Comparison of ENCODE assay signal across 8 mouse cellular contexts in the genomic region with DNA sequence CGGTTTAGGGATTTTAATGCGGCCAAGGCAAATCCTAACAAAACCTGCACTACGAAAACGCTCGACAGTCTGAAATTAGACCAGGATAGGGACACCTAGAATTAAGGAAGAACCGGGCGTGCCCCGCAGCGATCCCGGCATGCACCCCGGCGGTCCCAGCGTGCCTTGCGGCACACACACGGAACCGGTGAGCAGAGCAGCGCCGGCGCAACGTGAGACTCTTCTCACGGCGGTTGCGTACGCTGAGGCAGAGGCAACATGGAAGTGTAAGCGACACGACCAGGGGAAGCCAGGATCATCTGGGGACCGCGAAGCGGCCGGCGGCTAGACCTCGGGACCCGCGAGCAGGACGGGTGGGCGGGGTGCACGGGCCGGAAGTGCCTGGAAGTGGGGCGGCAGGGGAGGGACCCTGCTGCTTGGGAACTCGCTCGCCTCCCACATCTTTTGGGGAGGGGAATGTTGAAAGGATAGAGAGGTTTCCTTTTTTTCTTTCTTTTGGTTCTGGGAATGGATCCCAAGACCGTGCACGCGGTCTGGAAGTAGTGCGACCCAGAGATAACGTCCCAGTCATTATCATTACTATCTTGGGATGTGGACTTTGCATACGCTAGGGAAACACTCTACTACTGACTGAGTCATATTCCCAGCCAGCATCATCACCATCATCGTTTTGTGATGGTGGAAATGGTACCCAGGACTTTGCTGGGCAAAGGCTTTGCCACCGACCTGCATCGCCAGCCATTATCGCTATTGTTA. TPM values are rescaled to one million over a fixed set of nuclear protein-coding genes. Genes with fewer than 3 reads are reported as not detected.
DNase-seq lines count a peak whose midpoint lies in the region; ATAC-seq lines count a peak whose summit lies in the region.

A gene (minus strand): TSS at position 106 of the 756 bp plus-strand sequence.
A gene (plus strand): TSS at position 149 of the 756 bp plus-strand sequence.

- peak within 1 kb of the TSS; percentile 88 for H3K9ac ChIP-seq in hindbrain, embryonic 13.5 days

- H3K36me3 ChIP-seq in hindbrain, embryonic 13.5 days, result no peaks in the 10 kb centered on the region

- peaks cover 11% of the 10 kb centered on the region; the same call in 1 of the 2 replicates for H3K27me3 ChIP-seq in hindbrain, embryonic 13.5 days

- H3K27ac ChIP-seq in hindbrain, embryonic 13.5 days, result peak within 1 kb of the TSS; percentile 95

- 2% methylated on average over 51 of the region's 51 CpGs for WGBS in hindbrain, embryonic 13.5 days

- ATAC-seq in hindbrain, embryonic 13.5 days (ENCODE audit: low FRiP score), result peak; percentile 86

- H3K4me2 ChIP-seq in hindbrain, embryonic 13.5 days, result peak within 1 kb of the TSS; percentile 71

- peak within 1 kb of the TSS; percentile 67 for H3K4me3 ChIP-seq in hindbrain, embryonic 13.5 days

- peaks cover 19% of the 10 kb centered on the region for H3K4me1 ChIP-seq in hindbrain, embryonic 13.5 days (replicated peaks)

- peak; percentile 80 for DNase-seq in T-cell, adult 2 months (ENCODE audit: low spot score)
- DNase-seq in cerebellum, postnatal 25 days, result peak; percentile 93 to 96
- peak; percentile 78 to 82 for DNase-seq in frontal cortex, postnatal 25 days (ENCODE audit: low spot score in 2 of 2)
- peak; percentile 84 to 86 for DNase-seq in layer of hippocampus, postnatal 25 days (ENCODE audit: extremely low spot score in 1 of 2, low spot score in 1 of 2)
- peak; percentile 84 for DNase-seq in lung, postnatal 14 days
- peak; percentile 83 for DNase-seq in ovary, postnatal 36 days (ENCODE audit: low spot score)
- DNase-seq in thymus, postnatal 25 days, result peak; percentile 83

- H3K9me3 ChIP-seq in hindbrain, embryonic 13.5 days, result no peaks in the 10 kb centered on the region

RNA-seq across cellular contexts. Expression of the first gene that starts in this region (rescaled TPM):
- 31.3 and 40.2 TPM in 2 replicates for polyA plus RNA-seq in hindbrain, embryonic 13.5 days (2015; fragmentation: Nextera tagmentation; extraction: Ambion mirVana)
- 10 to 100 TPM; 15.8 to 21.8 TPM for total RNA-seq in layer of hippocampus, postnatal 25 days (2021)

RNA-seq across cellular contexts. Expression of the second gene that starts in this region (rescaled TPM):
- 78.7 and 82.4 TPM in 2 replicates for polyA plus RNA-seq in hindbrain, embryonic 13.5 days (2015; fragmentation: Nextera tagmentation; extraction: Ambion mirVana)
- total RNA-seq in layer of hippocampus, postnatal 25 days (2021), result 10 to 100 TPM; 32.0 to 38.1 TPM

Comparison
In these comparisons a context has a peak if more than half of its experiments do, and no peak if none do; other contexts are left out.
1. Peak in every context shown above with its lines: DNase-seq, ATAC-seq, H3K4me3 ChIP-seq and H3K27ac ChIP-seq.